In the genomic region with DNA sequence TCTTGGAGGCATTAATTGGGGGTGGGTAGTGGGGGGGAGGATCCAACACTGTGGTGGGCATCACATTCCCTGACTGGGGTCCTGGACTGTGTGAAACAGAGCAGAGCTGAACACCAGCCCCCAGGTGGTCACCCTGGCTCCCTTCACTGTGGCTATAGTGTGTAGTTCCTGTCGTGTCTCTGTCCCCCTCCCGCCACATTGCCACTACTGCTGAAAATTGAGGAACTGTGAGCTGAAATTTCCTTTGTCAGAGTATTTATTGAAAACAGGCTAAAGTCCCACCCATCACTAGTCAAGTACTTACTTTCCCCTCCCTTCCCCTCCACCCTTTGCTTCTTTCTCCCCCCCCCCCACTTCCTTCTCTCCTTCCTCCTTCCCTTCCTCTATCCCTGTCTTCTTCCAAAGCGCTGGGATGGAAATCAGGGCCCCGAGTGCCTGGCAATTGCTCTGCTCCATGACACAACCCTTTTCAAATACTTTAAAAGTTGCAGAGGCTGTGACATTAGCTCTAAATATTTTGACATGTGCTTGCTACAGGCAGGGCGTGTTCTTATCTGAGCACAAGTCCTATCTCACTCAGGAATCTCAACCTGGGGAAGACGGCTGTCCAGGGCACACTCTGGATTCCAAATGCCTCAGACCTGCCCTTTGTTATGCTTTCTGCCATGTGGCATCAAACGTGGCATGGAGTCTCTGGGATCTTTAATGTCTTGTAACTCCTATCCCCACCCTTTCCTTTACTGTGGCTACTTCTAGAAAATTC, we compare ENCODE assay signal across 28 mouse cellular contexts. TPM values are rescaled to one million over a fixed set of nuclear protein-coding genes. Genes with fewer than 3 reads are reported as not detected.
"Had no signal": no experiment of that assay in that cellular context is flagged by ENCODE, and none has a peak within 500 bp of the region (broad histone marks: within the 10 kb centered on the region; RNA-seq: fewer than 3 reads in every experiment).

No protein-coding gene starts in this region.

- H3K27ac ChIP-seq: heart, adult 2 months; heart, embryonic 13.5 days; heart, embryonic 15.5 days; hindbrain, embryonic 13.5 days; hindbrain, embryonic 15.5 days; hindbrain, postnatal 0 days; kidney, embryonic 15.5 days; kidney, postnatal 0 days; limb, embryonic 10.5 days; limb, embryonic 12.5 days had no signal

- H3K9ac ChIP-seq: heart, embryonic 13.5 days; heart, embryonic 15.5 days; hindbrain, embryonic 13.5 days; hindbrain, embryonic 15.5 days; kidney, embryonic 15.5 days; limb, embryonic 12.5 days had no signal

- H3K9me3 ChIP-seq: heart, embryonic 13.5 days; heart, embryonic 15.5 days; hindbrain, embryonic 13.5 days; hindbrain, embryonic 15.5 days; kidney, embryonic 15.5 days; limb, embryonic 10.5 days; limb, embryonic 12.5 days had no signal

- H3K4me3 ChIP-seq: heart, adult 2 months; heart, embryonic 13.5 days; heart, embryonic 15.5 days; hindbrain, embryonic 13.5 days; hindbrain, embryonic 15.5 days; kidney, embryonic 15.5 days; limb, embryonic 10.5 days; limb, embryonic 12.5 days had no signal

- H3K4me2 ChIP-seq: heart, embryonic 11.5 days; heart, embryonic 13.5 days; heart, embryonic 15.5 days; hindbrain, embryonic 13.5 days; hindbrain, embryonic 15.5 days; kidney, embryonic 15.5 days; limb, embryonic 12.5 days had no signal

- H3K36me3 ChIP-seq: heart, embryonic 15.5 days; hindbrain, embryonic 15.5 days had no signal

- DNase-seq: gastrocnemius, postnatal 14 days; gastrocnemius, postnatal 36 days; heart, adult 11 months; heart, adult 2 months; heart, postnatal 14 days; heart, postnatal 36 days; kidney, adult 11 months; kidney, adult 2 months; kidney, adult 9 months; kidney, postnatal 14 days; kidney, postnatal 36 days; layer of hippocampus, adult 9-11 months; layer of hippocampus, postnatal 36 days; liver had no signal

RNA-seq across cellular contexts. Expression of a gene that starts 4.6 kb away (rescaled TPM):
- total RNA-seq: hematopoietic stem cell, adult 5-6 weeks had no signal

RNA-seq across cellular contexts. Expression of a gene that starts 16.4 kb away (rescaled TPM):
- total RNA-seq: gastrocnemius, adult 18-20 months; gastrocnemius, postnatal 36 days; hematopoietic stem cell, adult 5-6 weeks; layer of hippocampus, adult 18-20 months; layer of hippocampus, postnatal 14 days; layer of hippocampus, postnatal 36 days had no signal

RNA-seq across cellular contexts. Expression of a gene that starts 27.1 kb away (rescaled TPM):
- total RNA-seq: gastrocnemius, postnatal 36 days; hematopoietic stem cell, adult 5-6 weeks had no signal
